Mouse (Mus musculus) 416B (cell line): Measurements from ENCODE around the gene 2210010C04Rik.
"Not testable (repeated sequence)": the region's sequence is repeated elsewhere in the genome, so short reads cannot be mapped to it uniquely, and the experiment has no call there.

Experiments used
- DNase-seq: peaks from one replicate; pipeline ENCODE4 v3.0.0; 2011; ENCODE audit warnings: low read depth

2210010C04Rik gene

GRCm38 (mm10) chr6:41019140-41019539, 16.2 kb downstream of the 2210010C04Rik start:
- peak; percentile 29 for DNase-seq

- peak; percentile 87 for DNase-seq
These were observed 16.7 kb downstream of the 2210010C04Rik start for GRCm38 (mm10) chr6:41018629-41019028.

- DNase-seq = peak; percentile 73
These were observed 20.2 kb downstream of the 2210010C04Rik start for GRCm38 (mm10) chr6:41015065-41015464.

- not testable (repeated sequence) for DNase-seq
These were observed 35.9 kb downstream of the 2210010C04Rik start, which contains the start of gene Gm2663 for GRCm38 (mm10) chr6:40999379-40999778. TSS of gene Gm2663 (minus strand) at chr6:40999479.
